Mouse (Mus musculus) MEL (cell line): ENCODE data around the gene Gm13090.

Experiments used
- BHLHE40 ChIP-seq: IDR thresholded peaks from 2 replicates; pipeline ENCODE4 v1.6.1; 2012; ENCODE audit warnings: low read depth, mild to moderate bottlenecking, inconsistent platforms, low read length, improper control_type of control experiment, borderline replicate concordance
- CTCF ChIP-seq, 3 experiments: IDR thresholded peaks in 2 of 3; conservative IDR thresholded peaks in 1 of 3; 2 replicates each; pipeline ENCODE4 v1.5.1; 2011 to 2012; ENCODE audit warnings: low read length in 3 of 3, low read depth in 2 of 3, mild to moderate bottlenecking in 2 of 3, improper control_type of control experiment in 1 of 3, inconsistent platforms in 1 of 3, mixed read lengths in 1 of 3, moderate library complexity in 1 of 3; ENCODE audit not compliant: control insufficient read depth in 1 of 3, insufficient read depth in 1 of 3, poor library complexity in 1 of 3, severe bottlenecking in 1 of 3
- E2F4 ChIP-seq: IDR thresholded peaks from 2 replicates; pipeline ENCODE4 v1.6.1; 2011; ENCODE audit warnings: low read depth, low read length, improper control_type of control experiment, borderline replicate concordance
- EP300 ChIP-seq, 2 experiments: IDR thresholded peaks; 2 replicates each; pipeline ENCODE4 v1.6.1; 2011; ENCODE audit warnings: improper control_type of control experiment in 2 of 2, low read length in 2 of 2, low read depth in 1 of 2, mild to moderate bottlenecking in 1 of 2
- MAZ ChIP-seq: IDR thresholded peaks from 2 replicates; pipeline ENCODE4 v1.6.1; 2012; ENCODE audit warnings: low read depth, mild to moderate bottlenecking, inconsistent platforms, low read length, improper control_type of control experiment
- MYC ChIP-seq: IDR thresholded peaks from 2 replicates; pipeline ENCODE4 v1.6.1; 2011; ENCODE audit warnings: low read depth, mild to moderate bottlenecking, low read length, improper control_type of control experiment, moderate library complexity
- POLR2A ChIP-seq, 2 experiments: IDR thresholded peaks; 2 replicates each; pipeline ENCODE4 v1.6.1; 2011 to 2012; ENCODE audit warnings: low read length in 2 of 2, mild to moderate bottlenecking in 2 of 2, control low read depth in 1 of 2, improper control_type of control experiment in 1 of 2, low read depth in 1 of 2, moderate library complexity in 1 of 2; ENCODE audit not compliant: control insufficient read depth in 1 of 2, insufficient read depth in 1 of 2, poor library complexity in 1 of 2
- ZKSCAN1 ChIP-seq: IDR thresholded peaks from 2 replicates; pipeline ENCODE4 v1.6.1; 2012; ENCODE audit warnings: low read depth, mild to moderate bottlenecking, inconsistent platforms, low read length, improper control_type of control experiment, moderate library complexity
- ZMIZ1 ChIP-seq: IDR thresholded peaks from 2 replicates; pipeline ENCODE4 v1.6.1; 2012; ENCODE audit warnings: low read depth, mild to moderate bottlenecking, inconsistent platforms, low read length, improper control_type of control experiment, moderate library complexity

DNA sequence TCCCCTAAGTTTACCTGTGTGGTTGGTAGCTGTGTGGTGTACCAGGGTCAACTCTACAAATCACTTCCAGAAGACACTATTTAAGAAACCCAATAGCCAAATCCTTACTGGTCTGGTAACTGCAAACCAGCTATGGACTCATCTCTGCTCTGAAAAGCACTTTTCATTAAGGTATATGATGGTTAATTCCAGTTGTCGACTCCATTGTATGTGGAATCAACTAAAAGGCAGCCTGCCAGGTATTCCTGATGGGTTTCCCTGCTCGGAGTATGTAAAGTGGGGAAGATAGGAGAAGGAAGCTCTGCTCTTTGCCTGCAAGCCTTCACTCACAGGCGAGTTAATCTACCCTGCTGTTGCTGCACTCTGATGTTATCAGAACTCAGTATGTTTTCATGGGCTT is 42.8 kb upstream of the Gm13090 start:
- TF ChIP-seq EP300 (IDR thresholded peaks at IDR 0.05; ENCODE audit: low read depth in 1 of 2, low read length in 2 of 2) = no peak
- TF ChIP-seq CTCF (IDR thresholded peaks at IDR 0.05 in 2 of 3, conservative IDR thresholded peaks at IDR 0.05 in 1 of 3; ENCODE audit: control insufficient read depth in 1 of 3, insufficient read depth in 1 of 3, low read depth in 2 of 3, low read length in 3 of 3, poor library complexity in 1 of 3, severe bottlenecking in 1 of 3) = no peak
- TF ChIP-seq BHLHE40 = no peak
- no peak for TF ChIP-seq ZKSCAN1
- TF ChIP-seq E2F4 = no peak
- TF ChIP-seq MAZ = no peak
- TF ChIP-seq POLR2A (IDR thresholded peaks at IDR 0.05; ENCODE audit: control insufficient read depth in 1 of 2, insufficient read depth in 1 of 2, low read depth in 1 of 2, low read length in 2 of 2, poor library complexity in 1 of 2) = no peak
- TF ChIP-seq MYC = no peak
- TF ChIP-seq ZMIZ1 = no peak
